ENCODE assay signal across 12 mouse cellular contexts in genomic region chr11:32141627-32142586, GRCm38 (mm10). TPM values are rescaled to one million over a fixed set of nuclear protein-coding genes. Genes with fewer than 3 reads are reported as not detected.
A peak's percentile ranks its signal among the peaks of the same experiment; 100 is the strongest.
DNase-seq lines count a peak whose midpoint lies in the region; ATAC-seq and TF ChIP-seq lines count a peak whose summit lies in the region.
"Had no signal": no experiment of that assay in that cellular context is flagged by ENCODE, and none has a peak within 500 bp of the region (broad histone marks: within the 10 kb centered on the region; RNA-seq: fewer than 3 reads in every experiment).

No protein-coding gene starts in this region.

- H3K4me1 ChIP-seq in heart, embryonic 10.5 days = peaks cover 16% of the 10 kb centered on the region
- peaks cover 40% of the 10 kb centered on the region for H3K4me1 ChIP-seq in forebrain, embryonic 12.5 days
- H3K4me1 ChIP-seq in hindbrain, postnatal 0 days (ENCODE audit: insufficient read depth, low read length) = peaks cover 20% of the 10 kb centered on the region
- peaks cover 50% of the 10 kb centered on the region for H3K4me1 ChIP-seq in neural tube, embryonic 13.5 days (replicated peaks)
- H3K4me1 ChIP-seq: heart, embryonic 12.5 days had no signal

- DNase-seq in heart, embryonic 10.5 days (ENCODE audit: low spot score) = peak; percentile 61
- DNase-seq in heart, postnatal 36 days = no peak
- DNase-seq in hindbrain, postnatal 0 days (ENCODE audit: low spot score) = peak; percentile 74
- DNase-seq in spleen, postnatal 14 days (ENCODE audit: low spot score in 2 of 2) = no peak
- DNase-seq in thymus, adult 18-20 months = no peak
- DNase-seq in adrenal gland, postnatal 10 days = no peak

- ATAC-seq in forebrain, embryonic 12.5 days (ENCODE audit: low FRiP score) = peak; percentile 86
- peak; percentile 83 for ATAC-seq in hindbrain, postnatal 0 days
- peak; percentile 82 for ATAC-seq in neural tube, embryonic 13.5 days (ENCODE audit: low read depth)
- ATAC-seq: liver, postnatal 0 days had no signal

- H3K27me3 ChIP-seq in heart, embryonic 10.5 days (ENCODE audit: insufficient read depth, poor library complexity, severe bottlenecking) = peaks cover 18% of the 10 kb centered on the region
- H3K27me3 ChIP-seq in forebrain, embryonic 12.5 days = no peaks in the 10 kb centered on the region
- H3K27me3 ChIP-seq in hindbrain, postnatal 0 days (ENCODE audit: insufficient read depth, low read length) = no peaks in the 10 kb centered on the region
- H3K27me3 ChIP-seq in neural tube, embryonic 13.5 days = no peaks in the 10 kb centered on the region

- H3K4me2 ChIP-seq in forebrain, embryonic 12.5 days = no peak overlapping the region
- no peak overlapping the region for H3K4me2 ChIP-seq in hindbrain, postnatal 0 days (ENCODE audit: low read depth, low read length)
- no peak overlapping the region for H3K4me2 ChIP-seq in neural tube, embryonic 13.5 days
- H3K4me2 ChIP-seq: heart, embryonic 12.5 days had no signal

- 63% methylated on average over 15 of the region's 15 CpGs for WGBS in heart, embryonic 10.5 days
- 47% methylated on average over 15 of the region's 15 CpGs for WGBS in forebrain, embryonic 12.5 days
- WGBS in hindbrain, postnatal 0 days = 38% methylated on average over 15 of the region's 15 CpGs
- 33% methylated on average over 15 of the region's 15 CpGs for WGBS in neural tube, embryonic 13.5 days

- no peak overlapping the region for H3K4me3 ChIP-seq in heart, embryonic 10.5 days
- H3K4me3 ChIP-seq in forebrain, embryonic 12.5 days (replicated peaks) = no peak overlapping the region
- H3K4me3 ChIP-seq in hindbrain, postnatal 0 days (ENCODE audit: low read length) = no peak overlapping the region
- H3K4me3 ChIP-seq in neural tube, embryonic 13.5 days = no peak overlapping the region
- H3K4me3 ChIP-seq: heart, embryonic 12.5 days; megakaryocyte, embryonic 14.5 days had no signal

- no peak overlapping the region for H3K9ac ChIP-seq in forebrain, embryonic 12.5 days
- H3K9ac ChIP-seq in hindbrain, postnatal 0 days (replicated peaks; ENCODE audit: low read length) = no peak overlapping the region; the same call in 1 of the 2 replicates
- no peak overlapping the region for H3K9ac ChIP-seq in neural tube, embryonic 13.5 days
- H3K9ac ChIP-seq: heart, embryonic 12.5 days; liver, postnatal 0 days had no signal

- intact Hi-C loops in heart, postnatal 36 days (cut with DNase I) = no loop called here

- no peak for TF ChIP-seq CTCF in hindbrain, postnatal 0 days (IDR thresholded peaks at IDR 0.05; ENCODE audit: low read depth)

- no peaks in the 10 kb centered on the region for H3K36me3 ChIP-seq in heart, embryonic 10.5 days
- H3K36me3 ChIP-seq in forebrain, embryonic 12.5 days (replicated peaks) = no peaks in the 10 kb centered on the region
- no peaks in the 10 kb centered on the region for H3K36me3 ChIP-seq in hindbrain, postnatal 0 days (ENCODE audit: insufficient read depth, low read length)
- no peaks in the 10 kb centered on the region for H3K36me3 ChIP-seq in neural tube, embryonic 13.5 days
- H3K36me3 ChIP-seq: heart, embryonic 12.5 days had no signal

- no peaks in the 10 kb centered on the region for H3K9me3 ChIP-seq in heart, embryonic 10.5 days
- no peaks in the 10 kb centered on the region for H3K9me3 ChIP-seq in forebrain, embryonic 12.5 days
- H3K9me3 ChIP-seq in hindbrain, postnatal 0 days (ENCODE audit: low read length) = no peaks in the 10 kb centered on the region
- H3K9me3 ChIP-seq in neural tube, embryonic 13.5 days = no peaks in the 10 kb centered on the region
- H3K9me3 ChIP-seq: heart, embryonic 12.5 days; megakaryocyte, embryonic 14.5 days had no signal

- no peak overlapping the region for H3K27ac ChIP-seq in heart, embryonic 10.5 days
- peak overlapping the region; percentile 78 for H3K27ac ChIP-seq in forebrain, embryonic 12.5 days
- H3K27ac ChIP-seq in hindbrain, postnatal 0 days = peak overlapping the region; percentile 62; the same call in 1 of the 2 replicates
- peak overlapping the region; percentile 82 for H3K27ac ChIP-seq in neural tube, embryonic 13.5 days (replicated peaks)

RNA-seq across cellular contexts. Expression of gene Il9r, which starts 58.2 kb away (rescaled TPM):
- 0.14 TPM in 1 of 2 replicates, not detected in the other for polyA plus RNA-seq in heart, embryonic 10.5 days (2016; fragmentation: Nextera tagmentation; extraction: Ambion mirVana)
- under 1 TPM in 1 of 2 experiments, not detected in 1; 0.11 TPM for total RNA-seq in heart, postnatal 36 days (2021)
- polyA plus RNA-seq in forebrain, embryonic 12.5 days (2016; fragmentation: Nextera tagmentation; extraction: Ambion mirVana) = not detected in 2 replicates
- total RNA-seq in hindbrain, postnatal 0 days (2014; rRNA removed) = not detected in 2 replicates
- polyA plus RNA-seq in hindbrain, postnatal 0 days (2015; fragmentation: Nextera tagmentation; extraction: Ambion mirVana) = not detected in 2 replicates
- not detected in 2 replicates for polyA plus RNA-seq in neural tube, embryonic 13.5 days (2015; fragmentation: Nextera tagmentation; extraction: Ambion mirVana)
- under 1 TPM; 0.30 to 0.82 TPM for total RNA-seq in adrenal gland, postnatal 10 days (2021)
- total RNA-seq: common myeloid progenitor, adult 5-6 weeks had no signal
- polyA plus RNA-seq: heart, embryonic 12.5 days had no signal

Comparison
In these comparisons a context has a peak if more than half of its experiments do, and no peak if none do; other contexts are left out.
1. DNase-seq: peak in heart, embryonic 10.5 days (single experiment) and hindbrain, postnatal 0 days (single experiment); none in heart, postnatal 36 days (0 of 2), spleen, postnatal 14 days (0 of 2), thymus, adult 18-20 months (0 of 2) and adrenal gland, postnatal 10 days (single experiment).
2. Peak in every context shown above with its lines, with median percentiles within 50 percentile points of each other: ATAC-seq.